Mouse (Mus musculus): Measurements from ENCODE around the gene Gstp3. TPM values are rescaled to one million over a fixed set of nuclear protein-coding genes. Genes with fewer than 3 reads are reported as not detected.

The Gstp3 gene
- total and polyA plus RNA-seq, 2 experiments from 2014 or later, result not detected

DNA sequence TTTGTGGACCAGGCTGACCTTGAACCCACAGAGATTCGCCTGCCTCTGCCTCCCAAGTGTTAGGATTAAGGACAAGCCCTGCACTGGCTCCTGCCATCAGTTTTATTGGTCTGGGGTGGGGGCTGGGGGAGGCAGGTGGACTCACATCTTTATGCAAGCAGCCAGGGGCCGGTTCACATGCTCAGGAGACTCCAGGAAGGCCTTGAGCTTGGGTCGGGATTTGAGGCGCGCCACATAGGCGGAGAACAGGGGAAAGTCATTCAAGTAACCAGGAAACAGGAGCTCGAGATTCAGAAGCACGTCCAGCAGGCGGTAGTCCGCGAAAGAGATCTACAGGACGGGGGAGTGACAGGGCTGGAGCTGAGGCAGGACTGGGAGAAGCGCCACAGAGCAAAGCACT, 2.0 kb downstream of the Gstp3 start:
- no peak for TF ChIP-seq CTCF (IDR thresholded peaks at IDR 0.05; ENCODE audit: low read depth)

GRCm38 (mm10) chr19:4056727-4057126, 2.6 kb downstream of the Gstp3 start:
- DNase-seq (ENCODE audit: low spot score) (no peak), ATAC-seq (no peak)
- no peak overlapping the region for H3K9ac ChIP-seq (replicated peaks; ENCODE audit: low read length)
- no peaks in the 10 kb centered on the region for H3K4me1 ChIP-seq (ENCODE audit: insufficient read depth, low read length)
- H3K27ac ChIP-seq, result no peak overlapping the region
- no peaks in the 10 kb centered on the region for H3K27me3 ChIP-seq (ENCODE audit: insufficient read depth, low read length)
- TF ChIP-seq CTCF (IDR thresholded peaks at IDR 0.05; ENCODE audit: low read depth), result no peak
- H3K4me3 ChIP-seq (ENCODE audit: low read length), result no peak overlapping the region
- no peaks in the 10 kb centered on the region for H3K9me3 ChIP-seq (ENCODE audit: low read length)
- WGBS, result 42% methylated on average over 4 of the region's 4 CpGs
- no peaks in the 10 kb centered on the region for H3K36me3 ChIP-seq (ENCODE audit: insufficient read depth, low read length)
- no peak overlapping the region for H3K4me2 ChIP-seq (ENCODE audit: low read depth, low read length)

More for the DNA sequence above, 2.0 kb downstream of the Gstp3 start:
- H3K36me3 ChIP-seq (ENCODE audit: insufficient read depth, low read length), result no peaks in the 10 kb centered on the region
- WGBS, result 87% methylated on average over 13 of the region's 13 CpGs
- H3K27ac ChIP-seq, result no peak overlapping the region
- H3K4me2 ChIP-seq (ENCODE audit: low read depth, low read length), result no peak overlapping the region
- DNase-seq (ENCODE audit: low spot score) (no peak), ATAC-seq (no peak)
- no peaks in the 10 kb centered on the region for H3K27me3 ChIP-seq (ENCODE audit: insufficient read depth, low read length)
- H3K9ac ChIP-seq (replicated peaks; ENCODE audit: low read length), result no peak overlapping the region
- H3K4me3 ChIP-seq (ENCODE audit: low read length), result no peak overlapping the region
- no peaks in the 10 kb centered on the region for H3K4me1 ChIP-seq (ENCODE audit: insufficient read depth, low read length)
- no peaks in the 10 kb centered on the region for H3K9me3 ChIP-seq (ENCODE audit: low read length)

DNA sequence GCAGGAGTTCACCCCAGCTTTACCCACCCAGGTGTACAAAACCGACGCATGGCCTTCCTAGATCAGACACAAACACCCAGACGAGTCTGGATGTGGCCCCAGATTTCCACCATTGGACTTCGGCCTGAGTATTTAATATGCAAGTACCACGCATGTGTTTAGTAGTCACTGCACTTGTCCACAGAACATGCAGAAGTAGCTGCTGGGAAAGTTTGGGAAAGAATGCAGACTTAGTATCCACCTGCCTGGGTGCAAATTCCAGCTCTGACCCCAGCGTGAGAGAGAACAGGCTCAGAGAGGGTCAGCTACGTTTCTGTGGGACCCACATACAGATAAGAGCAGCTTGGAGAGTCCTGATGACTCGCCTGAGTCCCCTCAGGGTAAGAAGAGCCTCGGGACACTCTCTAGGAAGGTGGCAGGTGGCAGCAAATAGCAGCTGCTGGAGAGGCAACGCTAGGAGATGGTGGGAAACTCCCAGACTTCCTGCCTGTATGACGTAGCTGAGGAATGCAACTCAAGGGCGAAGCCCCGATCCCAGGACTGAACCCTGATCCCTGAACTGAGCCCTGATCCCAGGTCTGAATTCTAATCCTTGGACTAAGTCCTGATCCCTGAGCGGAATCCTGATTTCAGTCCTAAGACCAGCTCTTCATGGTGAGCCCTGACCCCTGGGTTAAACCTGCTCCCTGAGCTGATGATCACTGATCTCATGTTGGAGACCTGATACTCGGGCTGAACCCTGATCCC, 3.2 kb downstream of the Gstp3 start:
- Histone ChIP-seq H3K9me3 (ENCODE audit: low read length) (no peaks in the 10 kb centered on the region), H3K4me3 (ENCODE audit: low read length) (no peak overlapping the region), H3K4me1 (ENCODE audit: insufficient read depth, low read length) (no peaks in the 10 kb centered on the region), H3K36me3 (ENCODE audit: insufficient read depth, low read length) (no peaks in the 10 kb centered on the region), H3K27me3 (ENCODE audit: insufficient read depth, low read length) (no peaks in the 10 kb centered on the region), H3K9ac (replicated peaks; ENCODE audit: low read length) (no peak overlapping the region), H3K27ac (no peak overlapping the region), H3K4me2 (ENCODE audit: low read depth, low read length) (no peak overlapping the region)
- WGBS, result 64% methylated on average over 15 of the region's 15 CpGs
- ATAC-seq (no peak), DNase-seq (ENCODE audit: low spot score) (no peak)
- no peak for TF ChIP-seq CTCF (IDR thresholded peaks at IDR 0.05; ENCODE audit: low read depth)

- H3K4me2 ChIP-seq (ENCODE audit: low read depth, low read length), result no peak overlapping the region
- no peak overlapping the region for H3K9ac ChIP-seq (replicated peaks; ENCODE audit: low read length)
- TF ChIP-seq CTCF (IDR thresholded peaks at IDR 0.05; ENCODE audit: low read depth), result no peak
- H3K27me3 ChIP-seq (ENCODE audit: insufficient read depth, low read length), result no peaks in the 10 kb centered on the region
- no peaks in the 10 kb centered on the region for H3K4me1 ChIP-seq (ENCODE audit: insufficient read depth, low read length)
- H3K4me3 ChIP-seq (ENCODE audit: low read length), result no peak overlapping the region
- DNase-seq (ENCODE audit: low spot score) (no peak), ATAC-seq (no peak)
- no peaks in the 10 kb centered on the region for H3K9me3 ChIP-seq (ENCODE audit: low read length)
- no peaks in the 10 kb centered on the region for H3K36me3 ChIP-seq (ENCODE audit: insufficient read depth, low read length)
- WGBS, result 64% methylated on average over 8 of the region's 8 CpGs
- H3K27ac ChIP-seq, result no peak overlapping the region
Observed at GRCm38 (mm10) chr19:4055216-4055946, 4.0 kb downstream of the Gstp3 start.

- H3K4me2 ChIP-seq (ENCODE audit: low read depth, low read length), result no peak overlapping the region
- H3K27me3 ChIP-seq (ENCODE audit: insufficient read depth, low read length), result no peaks in the 10 kb centered on the region
- H3K9me3 ChIP-seq (ENCODE audit: low read length), result no peaks in the 10 kb centered on the region
- no peak for TF ChIP-seq CTCF (IDR thresholded peaks at IDR 0.05; ENCODE audit: low read depth)
- 87% methylated on average over 5 of the region's 5 CpGs for WGBS
- DNase-seq (ENCODE audit: low spot score), result no peak
- ATAC-seq, result no peak
- no peak overlapping the region for H3K9ac ChIP-seq (replicated peaks; ENCODE audit: low read length)
- H3K4me3 ChIP-seq (ENCODE audit: low read length), result no peak overlapping the region
- no peaks in the 10 kb centered on the region for H3K4me1 ChIP-seq (ENCODE audit: insufficient read depth, low read length)
- no peak overlapping the region for H3K27ac ChIP-seq
- no peaks in the 10 kb centered on the region for H3K36me3 ChIP-seq (ENCODE audit: insufficient read depth, low read length)
Observed at GRCm38 (mm10) chr19:4054613-4055012, 4.8 kb downstream of the Gstp3 start.

GRCm38 (mm10) chr19:4052516-4053030, 6.8 kb downstream of the Gstp3 start:
- ATAC-seq, result no peak

More at GRCm38 (mm10) chr19:4052516-4053030, 6.8 kb downstream of the Gstp3 start:
- Histone ChIP-seq H3K4me1 (ENCODE audit: insufficient read depth, low read length) (no peaks in the 10 kb centered on the region), H3K27ac (no peak overlapping the region), H3K9ac (replicated peaks; ENCODE audit: low read length) (no peak overlapping the region), H3K27me3 (ENCODE audit: insufficient read depth, low read length) (no peaks in the 10 kb centered on the region), H3K36me3 (ENCODE audit: insufficient read depth, low read length) (no peaks in the 10 kb centered on the region), H3K4me2 (ENCODE audit: low read depth, low read length) (no peak overlapping the region), H3K4me3 (ENCODE audit: low read length) (no peak overlapping the region), H3K9me3 (ENCODE audit: low read length) (no peaks in the 10 kb centered on the region)
- 68% methylated on average over 5 of the region's 5 CpGs for WGBS
- TF ChIP-seq CTCF (IDR thresholded peaks at IDR 0.05; ENCODE audit: low read depth), result no peak
- no peak for DNase-seq (ENCODE audit: low spot score)

All from hindbrain, postnatal 0 days (tissue).